Mouse (Mus musculus) forebrain, embryonic 11.5 days (tissue): ENCODE results near the gene Atp6v0a1. TPM values are rescaled to one million over a fixed set of nuclear protein-coding genes. Genes with fewer than 3 reads are reported as not detected.

Experiments used
- microRNA-seq: library from miRNA; unstranded; fragments of <30 nt; microRNA quantifications from one replicate; pipeline ENCODE4, GENCODE M21; 2016; ENCODE audit not compliant: insufficient number of aligned reads
- polyA plus RNA-seq: library from polyadenylated mRNA; unstranded; fragments of >200 nt; fragmentation: Nextera tagmentation; extraction: Ambion mirVana; gene quantifications from 2 replicates; pipeline ENCODE4 v1.2.1, GENCODE M21; 2014

The Atp6v0a1 gene
- polyA plus RNA-seq, 1 experiment from 2014 or later = 47.0 TPM

Small RNAs within 50 kb of the gene (microRNA-seq; reads per million reads assigned to microRNA genes)
- gene Mir6928 = not detected

Other genes starting within 250 kb of the Atp6v0a1 start
- 2.7 and 3.1 TPM in 2 replicates for gene Kcnh4, start 249.5 kb upstream of the Atp6v0a1 start, polyA plus RNA-seq
- gene Hcrt, start 246.5 kb upstream of the Atp6v0a1 start, polyA plus RNA-seq = not detected in 2 replicates
- 2.1 and 2.9 TPM in 2 replicates for gene Ghdc, start 238.5 kb upstream of the Atp6v0a1 start, polyA plus RNA-seq
- 18.7 and 19.1 TPM in 2 replicates for gene Stat5b, start 158.7 kb upstream of the Atp6v0a1 start, polyA plus RNA-seq
- 1.3 and 1.5 TPM in 2 replicates for gene Stat5a, start 150.1 kb upstream of the Atp6v0a1 start, polyA plus RNA-seq
- 26.2 and 27.8 TPM in 2 replicates for gene Stat3, start 69.9 kb upstream of the Atp6v0a1 start, polyA plus RNA-seq
- gene Cavin1, start 38.6 kb upstream of the Atp6v0a1 start, polyA plus RNA-seq = 11.8 and 14.2 TPM in 2 replicates
- gene Naglu, start 60.6 kb downstream of the Atp6v0a1 start, polyA plus RNA-seq = 6.9 and 7.8 TPM in 2 replicates
- gene Hsd17b1, start 69.0 kb downstream of the Atp6v0a1 start, polyA plus RNA-seq = 0.19 TPM in 1 of 2 replicates, not detected in the other
- 50.4 and 51.5 TPM in 2 replicates for gene Coasy, start 73.1 kb downstream of the Atp6v0a1 start, polyA plus RNA-seq
- gene Mlx, start 77.8 kb downstream of the Atp6v0a1 start, polyA plus RNA-seq = 41.8 and 44.3 TPM in 2 replicates
- 74.1 and 79.7 TPM in 2 replicates for gene Psmc3ip, start 86.0 kb downstream of the Atp6v0a1 start, polyA plus RNA-seq
- 11.1 and 12.9 TPM in 2 replicates for gene Retreg3, start 110.4 kb downstream of the Atp6v0a1 start, polyA plus RNA-seq
- gene Tubg1, start 110.5 kb downstream of the Atp6v0a1 start, polyA plus RNA-seq = 126 and 132 TPM in 2 replicates
- 3.9 and 4.5 TPM in 2 replicates for gene Tubg2, start 146.5 kb downstream of the Atp6v0a1 start, polyA plus RNA-seq
- 0.35 and 0.55 TPM in 2 replicates for gene Cntnap1, start 161.1 kb downstream of the Atp6v0a1 start, polyA plus RNA-seq
- gene Plekhh3, start 161.9 kb downstream of the Atp6v0a1 start, polyA plus RNA-seq = 7.9 and 9.1 TPM in 2 replicates
- 0.17 TPM in 1 of 2 replicates, not detected in the other for gene Ccr10, start 166.0 kb downstream of the Atp6v0a1 start, polyA plus RNA-seq
- 10.5 and 12.8 TPM in 2 replicates for gene Ezh1, start 217.0 kb downstream of the Atp6v0a1 start, polyA plus RNA-seq
- gene Ramp2, start 236.6 kb downstream of the Atp6v0a1 start, polyA plus RNA-seq = 59.4 and 64.3 TPM in 2 replicates
- gene Vps25, start 244.3 kb downstream of the Atp6v0a1 start, polyA plus RNA-seq = 119 TPM in 2 replicates